Mouse (Mus musculus): ENCODE measurements around the gene Mllt3.
A peak's percentile ranks its signal among the peaks of the same experiment; 100 is the strongest.

The Mllt3 gene

GRCm38 (mm10) chr4:87818276-87818675 lies 214.9 kb downstream of the Mllt3 start:
- no peak for DNase-seq

GRCm38 (mm10) chr4:87815465-87816108 lies 217.6 kb downstream of the Mllt3 start:
- no peak for DNase-seq

- DNase-seq = no peak
These were observed 221.3 kb downstream of the Mllt3 start for GRCm38 (mm10) chr4:87811899-87812298.

GRCm38 (mm10) chr4:87806196-87806987 lies 226.8 kb downstream of the Mllt3 start:
- peak; percentile 69 for DNase-seq

GRCm38 (mm10) chr4:87804576-87804975 lies 228.6 kb downstream of the Mllt3 start:
- peak; percentile 53 for DNase-seq

- peak; percentile 61 for DNase-seq
These were observed 229.9 kb downstream of the Mllt3 start for GRCm38 (mm10) chr4:87803313-87803712.

- DNase-seq = no peak
These were observed 231.0 kb downstream of the Mllt3 start for GRCm38 (mm10) chr4:87802140-87802539.

- DNase-seq = no peak
These were observed 231.8 kb downstream of the Mllt3 start for GRCm38 (mm10) chr4:87801332-87801731.

- no peak for DNase-seq
These were observed 232.9 kb downstream of the Mllt3 start for GRCm38 (mm10) chr4:87800276-87800675.

- no peak for DNase-seq
These were observed 233.7 kb downstream of the Mllt3 start for GRCm38 (mm10) chr4:87799418-87799817.

GRCm38 (mm10) chr4:87795261-87795660 lies 237.9 kb downstream of the Mllt3 start:
- DNase-seq = no peak

GRCm38 (mm10) chr4:87794216-87794615 lies 238.9 kb downstream of the Mllt3 start:
- DNase-seq = no peak

- no peak for DNase-seq
These were observed 240.7 kb downstream of the Mllt3 start for GRCm38 (mm10) chr4:87792511-87792910.

GRCm38 (mm10) chr4:87789446-87789845 lies 243.7 kb downstream of the Mllt3 start:
- DNase-seq = no peak

GRCm38 (mm10) chr4:87788691-87789090 lies 244.5 kb downstream of the Mllt3 start:
- peak; percentile 66 for DNase-seq

GRCm38 (mm10) chr4:87785132-87786074 lies 247.8 kb downstream of the Mllt3 start:
- DNase-seq = peak; percentile 33

GRCm38 (mm10) chr4:87783809-87784208 lies 249.4 kb downstream of the Mllt3 start:
- no peak for DNase-seq

GRCm38 (mm10) chr4:87781971-87782370 lies 251.2 kb downstream of the Mllt3 start:
- no peak for DNase-seq

- DNase-seq = no peak
These were observed 257.4 kb downstream of the Mllt3 start for GRCm38 (mm10) chr4:87775721-87776120.

GRCm38 (mm10) chr4:87774515-87774914 lies 258.6 kb downstream of the Mllt3 start:
- DNase-seq = no peak

GRCm38 (mm10) chr4:87767711-87768561 lies 265.2 kb downstream of the Mllt3 start:
- no peak for DNase-seq

GRCm38 (mm10) chr4:87765729-87766128 lies 267.4 kb downstream of the Mllt3 start:
- no peak for DNase-seq
